Mouse (Mus musculus) stomach, embryonic 15.5 days (tissue): ENCODE measurements around the gene Hoxa10. TPM values are rescaled to one million over a fixed set of nuclear protein-coding genes. Genes with fewer than 3 reads are reported as not detected.

Experiments
- ATAC-seq: fragments of 200-750 bp; cut with Nextera tagmentation; 2 replicates; pipeline ENCODE4 v1.8.0; 2017; ENCODE audit warnings: low read depth, moderate number of reproducible peaks, moderate TSS enrichment; ENCODE audit not compliant: insufficient read depth, low FRiP score
- H3K27ac ChIP-seq: fragments of 300-500 bp; sonication (generic); 2 replicates; pipeline ENCODE4 v1.5.1; 2015; ENCODE audit warnings: mild to moderate bottlenecking, inconsistent platforms
- H3K27me3 ChIP-seq: fragments of 300-500 bp; sonication (generic); replicated peaks from 2 replicates; pipeline ENCODE4 v1.6.1; 2015; ENCODE audit warnings: inconsistent platforms
- H3K36me3 ChIP-seq: fragments of 300-500 bp; sonication (generic); 2 replicates; pipeline ENCODE4 v1.6.1; 2015; ENCODE audit warnings: inconsistent platforms
- H3K4me1 ChIP-seq: fragments of 300-500 bp; sonication (generic); 2 replicates; pipeline ENCODE4 v1.6.1; 2015; ENCODE audit warnings: inconsistent platforms
- H3K4me2 ChIP-seq: fragments of 300-500 bp; sonication (generic); 2 replicates; pipeline ENCODE4 v1.6.1; 2015; ENCODE audit warnings: mild to moderate bottlenecking, inconsistent platforms
- H3K4me3 ChIP-seq: fragments of 300-500 bp; sonication (generic); replicated peaks from 2 replicates; pipeline ENCODE4 v1.5.1; 2015; ENCODE audit warnings: inconsistent platforms
- H3K9ac ChIP-seq: fragments of 300-500 bp; sonication (generic); 2 replicates; pipeline ENCODE4 v1.6.1; 2015; ENCODE audit warnings: inconsistent platforms
- H3K9me3 ChIP-seq: fragments of 300-500 bp; sonication (generic); 2 replicates; pipeline ENCODE4 v1.6.1; 2016; ENCODE audit warnings: inconsistent platforms
- WGBS: fragments of 180-500 bp; shearing (Covaris S2); methylation state at CpG from one replicate; pipeline ENCODE4 v1.1.7; 2015; 5-methylcytosine and 5-hydroxymethylcytosine counted together
- polyA plus RNA-seq: library from polyadenylated mRNA; unstranded; fragments of >200 nt; fragmentation: Nextera tagmentation; extraction: Ambion mirVana; gene quantifications from 2 replicates; pipeline ENCODE4 v1.2.1, GENCODE M21; 2015

The Hoxa10 gene
- polyA plus RNA-seq, 1 experiment from 2014 or later = 2.7 TPM

DNA sequence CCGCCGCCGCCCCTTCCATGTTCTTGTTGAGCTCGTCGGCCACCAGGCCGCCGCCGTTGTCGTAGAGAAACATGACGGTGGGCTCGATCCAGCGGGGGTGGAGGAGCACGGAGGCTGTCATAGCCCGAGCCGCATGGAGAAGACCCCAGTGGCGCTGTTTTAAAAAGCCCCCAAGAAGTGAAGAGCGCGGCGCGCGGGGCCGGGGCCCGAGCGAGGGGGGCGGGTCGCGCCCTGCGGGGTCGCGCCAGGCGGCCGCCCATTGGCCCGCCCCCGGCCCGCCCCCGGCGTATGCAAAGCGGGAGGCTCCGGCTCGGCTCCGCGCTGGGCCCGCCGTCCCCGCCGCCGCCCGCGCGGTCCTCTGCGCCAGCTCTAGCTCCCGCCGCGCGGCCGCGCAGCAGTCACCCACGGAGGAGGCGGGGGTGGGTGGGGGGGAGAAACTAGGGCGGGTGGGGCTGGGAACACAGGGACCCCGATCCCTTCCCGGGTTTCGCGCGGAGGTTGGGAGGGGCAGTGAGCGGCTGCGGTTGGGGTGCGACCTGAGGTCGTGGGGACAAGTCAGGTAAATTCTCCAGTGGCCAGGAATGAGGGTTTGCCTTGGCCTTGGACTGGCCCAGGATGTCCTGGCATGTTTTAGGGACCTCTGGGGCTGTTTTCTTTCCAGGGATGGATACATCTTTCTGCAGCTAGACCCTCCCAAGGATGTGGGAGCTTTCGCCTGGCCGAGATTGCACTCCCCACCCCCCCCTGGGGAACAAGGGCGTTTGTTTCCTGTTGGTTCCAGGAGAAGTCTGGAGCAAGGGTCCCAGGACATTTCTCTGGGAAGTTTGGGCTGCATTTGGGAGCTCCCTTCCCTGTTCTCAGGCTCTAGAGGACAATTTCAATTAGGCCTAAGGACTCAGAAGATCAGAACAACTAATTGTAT, 20.3 kb upstream of the Hoxa10 start, which contains the start of gene Hoxa13:
Gene Hoxa13 (minus strand): TSS at position 227 of the 922 bp plus-strand sequence.
- peaks cover 84% of the 10 kb centered on the region for H3K27me3 ChIP-seq
- peak within 1 kb of the TSS; percentile 74 for H3K4me2 ChIP-seq
- H3K27ac ChIP-seq = no peak within 1 kb of the TSS
- WGBS = under 1% methylated on average over 36 of the region's 72 CpGs
- no peaks in the 10 kb centered on the region for H3K9me3 ChIP-seq
- H3K4me1 ChIP-seq = peaks cover 12% of the 10 kb centered on the region
- H3K9ac ChIP-seq = no peak within 1 kb of the TSS
- H3K4me3 ChIP-seq = peak within 1 kb of the TSS; percentile 40
- 0 out of 2 replicates have a peak, but pooled peaks have one; percentile 58 for ATAC-seq
- no peaks in the 10 kb centered on the region for H3K36me3 ChIP-seq

DNA sequence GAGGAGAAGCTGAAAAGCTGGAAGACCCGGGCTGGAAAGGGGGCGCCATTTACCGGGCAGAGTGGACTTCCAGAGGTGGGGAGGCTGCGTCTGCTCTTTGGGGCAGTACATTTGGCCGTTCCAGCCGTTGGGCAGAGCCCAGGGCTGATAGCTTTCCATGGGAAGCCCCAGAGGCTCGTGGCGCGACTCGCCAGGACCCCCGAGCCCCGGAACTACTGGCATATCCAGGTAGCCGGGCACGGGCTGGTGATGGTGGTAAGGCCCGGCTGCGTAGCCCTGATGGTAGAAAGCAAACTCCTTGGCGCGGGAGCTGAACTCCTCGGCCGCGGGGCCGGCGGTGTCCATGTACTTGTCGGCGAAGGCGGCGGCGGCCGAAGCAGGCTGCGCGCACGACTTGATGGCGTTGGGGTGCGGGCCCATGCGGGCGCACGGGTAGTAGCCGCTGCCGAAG, 19.2 kb upstream of the Hoxa10 start:
- no peak overlapping the region for H3K9ac ChIP-seq
- peak overlapping the region; percentile 40 for H3K4me3 ChIP-seq
- no peak for ATAC-seq
- H3K9me3 ChIP-seq = no peaks in the 10 kb centered on the region
- peak overlapping the region; percentile 74 for H3K4me2 ChIP-seq
- no peaks in the 10 kb centered on the region for H3K36me3 ChIP-seq
- peaks cover 81% of the 10 kb centered on the region for H3K27me3 ChIP-seq
- H3K4me1 ChIP-seq = peaks cover 12% of the 10 kb centered on the region
- H3K27ac ChIP-seq = no peak overlapping the region
- 1% methylated on average over 39 of the region's 39 CpGs for WGBS

DNA sequence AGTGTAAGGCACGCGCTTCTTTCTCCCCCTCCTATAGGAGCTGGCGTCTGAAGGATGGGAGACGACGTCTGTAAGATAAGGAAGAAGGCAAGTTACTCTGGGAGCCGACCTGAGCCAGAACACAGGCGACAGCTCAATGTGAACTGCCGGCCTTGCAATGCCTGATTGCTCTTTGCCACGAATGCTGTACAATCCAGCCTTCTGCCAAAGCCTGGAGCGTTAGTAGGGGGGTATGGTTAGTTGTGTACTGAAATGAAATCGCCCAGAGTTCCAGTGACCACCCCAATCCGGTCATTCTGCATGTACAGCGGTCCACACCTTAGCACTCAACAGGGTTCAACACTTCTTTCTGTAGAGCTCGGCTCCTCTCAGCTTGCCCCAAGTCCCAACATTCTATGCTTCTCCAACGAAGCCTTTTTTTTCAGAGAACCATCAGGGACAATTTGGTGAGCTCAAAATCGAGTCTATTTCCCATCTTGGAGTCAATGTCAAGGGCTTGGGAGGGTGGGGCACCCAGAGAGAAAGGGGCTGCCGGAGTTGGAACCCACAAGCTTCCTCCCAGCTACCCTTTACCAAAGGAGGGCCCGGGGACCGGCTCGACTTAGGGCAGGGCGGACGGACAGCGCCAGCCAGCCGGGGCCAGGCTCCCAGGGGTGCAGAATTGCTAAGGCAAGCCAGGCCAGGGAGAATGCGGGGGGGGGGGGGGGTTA, 18.6 kb upstream of the Hoxa10 start:
- Histone ChIP-seq H3K4me1 (peaks cover 12% of the 10 kb centered on the region), H3K4me3 (no peak overlapping the region), H3K36me3 (no peaks in the 10 kb centered on the region), H3K9ac (no peak overlapping the region), H3K27me3 (peaks cover 78% of the 10 kb centered on the region), H3K4me2 (no peak overlapping the region), H3K27ac (no peak overlapping the region), H3K9me3 (no peaks in the 10 kb centered on the region)
- under 1% methylated on average over 24 of the region's 25 CpGs for WGBS
- no peak for ATAC-seq

DNA sequence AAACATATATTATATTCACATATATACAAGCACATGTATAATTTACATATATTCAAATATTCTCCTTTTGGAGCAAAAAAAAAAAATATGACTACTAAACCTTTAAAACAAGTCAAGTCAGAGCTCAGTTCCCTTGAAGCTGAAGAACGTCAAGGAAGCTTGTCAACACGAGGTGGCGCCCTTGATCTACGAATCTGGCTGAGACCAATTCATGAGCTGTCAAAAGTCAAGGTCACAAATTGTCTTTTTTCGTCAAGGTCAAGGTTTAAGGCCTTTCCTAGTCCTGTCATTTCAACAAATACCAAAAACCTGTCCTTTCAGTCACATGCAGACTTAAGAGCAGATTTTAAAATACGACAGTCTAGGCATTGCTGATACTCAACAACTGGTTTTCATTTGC, 16.3 kb upstream of the Hoxa10 start:
- H3K4me2 ChIP-seq = no peak overlapping the region
- no peaks in the 10 kb centered on the region for H3K9me3 ChIP-seq
- no peaks in the 10 kb centered on the region for H3K36me3 ChIP-seq
- H3K4me3 ChIP-seq = no peak overlapping the region
- no peak for ATAC-seq
- H3K27me3 ChIP-seq = peaks cover 78% of the 10 kb centered on the region
- no peak overlapping the region for H3K9ac ChIP-seq
- H3K27ac ChIP-seq = no peak overlapping the region
- WGBS = 0% methylated on average over 6 of the region's 6 CpGs
- peaks cover 17% of the 10 kb centered on the region for H3K4me1 ChIP-seq

DNA sequence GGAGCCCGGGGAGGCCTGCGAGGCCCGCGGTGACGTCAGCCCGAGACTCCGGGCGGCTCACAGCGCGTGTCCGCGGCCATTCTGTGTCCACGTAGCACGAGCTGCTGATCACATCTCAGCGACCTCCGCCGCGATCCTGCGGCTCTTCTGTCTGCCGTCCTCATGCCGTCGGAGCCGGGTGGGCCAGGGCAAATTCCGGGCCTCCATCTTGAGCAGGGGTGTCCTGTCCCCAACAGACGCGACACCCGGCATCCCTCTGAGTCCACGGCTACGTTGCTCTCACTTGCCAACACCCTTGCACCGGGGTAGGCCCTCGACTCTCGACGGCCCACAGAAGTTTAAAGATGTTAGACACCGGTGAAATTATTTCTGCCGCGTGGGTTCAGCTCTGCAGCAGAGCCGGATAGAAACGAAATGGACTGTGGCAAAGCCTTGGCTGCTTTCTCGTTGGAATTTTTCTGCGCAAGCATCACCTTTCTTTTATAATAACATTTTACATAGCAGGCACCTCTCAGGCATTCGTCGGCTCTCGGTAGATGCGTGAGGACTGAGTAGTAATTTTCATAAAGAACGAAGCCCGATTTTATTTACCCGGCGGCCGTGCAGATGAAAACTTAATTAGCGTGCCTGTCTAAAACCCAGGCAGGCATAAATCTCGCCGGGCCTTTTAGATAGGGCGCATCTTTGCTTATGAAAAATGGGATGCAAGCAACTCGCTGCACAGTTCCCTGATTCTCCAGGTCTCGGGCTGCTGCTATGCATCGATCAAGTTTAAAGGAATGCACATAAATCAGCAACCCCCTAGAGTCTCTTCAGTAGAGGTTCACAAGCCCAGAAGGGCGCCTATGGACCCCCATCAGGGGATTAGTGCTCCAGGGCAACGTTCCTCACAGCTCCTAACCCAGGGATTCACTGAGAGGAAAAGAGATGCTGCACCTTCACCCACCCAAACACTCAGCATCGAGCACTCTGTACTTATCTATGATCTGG, 13.2 kb upstream of the Hoxa10 start:
- ATAC-seq = no peak
- H3K4me2 ChIP-seq = peak overlapping the region; percentile 11; the same call in 1 of the 2 replicates
- no peak overlapping the region for H3K9ac ChIP-seq
- peaks cover 82% of the 10 kb centered on the region for H3K27me3 ChIP-seq
- 1% methylated on average over 59 of the region's 59 CpGs for WGBS
- no peaks in the 10 kb centered on the region for H3K9me3 ChIP-seq
- no peaks in the 10 kb centered on the region for H3K36me3 ChIP-seq
- peaks cover 4% of the 10 kb centered on the region; the same call in 1 of the 2 replicates for H3K4me1 ChIP-seq
- H3K4me3 ChIP-seq = no peak overlapping the region
- H3K27ac ChIP-seq = no peak overlapping the region

DNA sequence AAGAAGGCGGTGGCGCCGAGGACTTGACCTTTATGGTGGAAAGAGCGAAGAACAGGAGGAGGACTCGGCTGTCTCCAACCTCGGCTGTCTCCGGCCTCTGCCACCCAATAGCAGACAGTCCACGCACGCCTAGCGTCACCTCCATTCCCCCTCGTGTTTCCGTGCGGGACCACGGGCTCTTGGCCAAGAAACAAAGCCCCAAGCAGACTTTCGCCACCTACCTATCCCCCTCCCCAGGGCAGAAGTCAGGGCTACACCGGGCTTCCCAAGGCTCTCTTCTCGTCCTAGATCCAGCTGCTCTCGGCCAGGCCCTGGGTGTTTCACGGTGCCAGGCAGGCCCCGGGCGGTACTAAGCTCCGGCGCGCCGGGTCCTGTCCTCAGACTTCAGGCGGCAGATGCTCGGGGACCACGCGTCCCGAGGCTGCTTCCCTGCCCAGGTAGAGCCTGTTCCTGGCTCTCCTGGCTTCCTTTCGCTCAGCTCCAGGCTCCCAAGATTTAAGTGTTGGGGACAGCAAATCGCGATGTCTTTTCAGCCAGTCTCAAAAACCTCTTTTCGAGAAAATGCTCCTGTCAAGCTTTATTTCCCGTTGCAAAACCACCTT, 12.2 kb upstream of the Hoxa10 start:
- Histone ChIP-seq H3K27me3 (peaks cover 82% of the 10 kb centered on the region), H3K27ac (no peak overlapping the region), H3K4me3 (no peak overlapping the region), H3K4me2 (no peak overlapping the region), H3K4me1 (peaks cover 4% of the 10 kb centered on the region; the same call in 1 of the 2 replicates), H3K9ac (no peak overlapping the region), H3K9me3 (no peaks in the 10 kb centered on the region), H3K36me3 (no peaks in the 10 kb centered on the region)
- 1% methylated on average over 35 of the region's 35 CpGs for WGBS
- ATAC-seq = no peak

DNA sequence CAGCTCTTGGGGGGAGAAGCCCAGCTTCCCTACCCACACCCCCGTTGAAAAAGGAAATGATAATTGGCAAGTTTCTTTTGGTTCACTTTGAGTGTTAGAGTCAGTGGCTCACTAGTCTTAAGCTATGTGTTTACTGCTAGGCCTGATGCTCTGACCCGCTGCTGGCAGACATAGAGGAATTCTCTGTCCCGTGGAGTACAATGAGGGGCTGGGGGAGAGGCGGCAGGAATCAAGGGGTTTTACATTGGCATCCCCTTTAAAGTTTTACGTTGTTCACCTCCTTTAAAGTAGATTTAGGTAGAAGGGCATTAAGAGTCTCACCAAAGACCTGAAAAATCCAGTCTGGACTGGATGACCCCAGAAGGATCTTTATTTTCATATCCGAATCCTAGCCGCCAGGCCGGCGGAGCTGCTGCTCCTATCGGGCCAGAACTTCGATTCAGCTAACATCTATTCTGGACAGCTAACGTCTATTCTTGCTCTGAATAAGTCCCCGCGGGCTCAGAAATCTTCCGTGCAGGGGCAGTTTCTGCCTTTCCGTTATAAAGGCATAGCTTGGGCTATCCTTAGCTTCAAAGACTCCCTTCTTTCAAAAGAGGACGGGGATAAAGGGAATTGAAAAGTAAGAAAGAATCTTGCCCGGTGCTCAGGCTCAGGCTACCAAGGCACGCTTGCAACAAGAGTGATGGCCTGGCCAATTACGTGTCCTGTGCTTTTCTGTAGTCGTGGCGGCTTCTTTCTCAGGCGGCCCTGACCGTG, 11.5 kb upstream of the Hoxa10 start:
- Histone ChIP-seq H3K27me3 (peaks cover 86% of the 10 kb centered on the region), H3K27ac (no peak overlapping the region), H3K36me3 (no peaks in the 10 kb centered on the region), H3K9ac (no peak overlapping the region), H3K4me1 (peaks cover 4% of the 10 kb centered on the region; the same call in 1 of the 2 replicates), H3K9me3 (no peaks in the 10 kb centered on the region), H3K4me2 (no peak overlapping the region), H3K4me3 (no peak overlapping the region)
- 5% methylated on average over 24 of the region's 24 CpGs for WGBS
- no peak for ATAC-seq

DNA sequence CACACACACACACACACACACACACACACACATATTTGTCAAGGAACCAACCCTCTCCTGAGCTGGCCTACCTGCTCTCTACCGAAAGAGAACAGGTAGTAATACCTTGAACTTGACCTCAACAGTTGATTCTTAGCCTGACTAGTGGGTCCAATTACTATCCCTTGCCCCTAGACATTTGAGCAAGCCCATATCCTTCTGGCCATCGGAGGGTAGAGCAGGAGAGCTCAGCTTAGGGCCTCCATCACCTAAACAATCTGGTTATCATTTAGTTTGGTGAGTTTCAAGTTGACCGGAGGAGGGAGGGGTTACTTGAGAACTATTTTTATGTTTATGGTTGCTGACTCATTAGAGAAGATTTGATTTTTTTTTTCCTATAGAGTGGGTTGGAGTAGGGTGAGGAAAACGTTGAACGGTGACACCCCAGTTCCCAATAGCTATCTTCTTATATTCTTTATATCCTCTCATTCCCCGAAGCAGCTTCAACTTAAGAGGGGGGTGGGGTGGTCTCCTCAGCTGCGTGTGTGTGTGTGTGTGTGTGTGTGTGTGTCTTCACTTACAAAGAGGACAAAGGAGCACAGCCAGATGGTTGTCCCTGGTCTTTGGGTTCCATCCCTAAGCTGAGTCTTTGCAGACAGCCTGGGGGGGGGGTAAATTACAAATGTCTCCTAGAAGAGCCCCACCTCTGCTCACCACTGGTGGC, 10.7 kb upstream of the Hoxa10 start:
- Histone ChIP-seq H3K27me3 (peaks cover 89% of the 10 kb centered on the region), H3K4me3 (no peak overlapping the region), H3K9me3 (no peaks in the 10 kb centered on the region), H3K4me2 (no peak overlapping the region), H3K36me3 (no peaks in the 10 kb centered on the region), H3K9ac (no peak overlapping the region), H3K4me1 (peaks cover 6% of the 10 kb centered on the region; the same call in 1 of the 2 replicates), H3K27ac (no peak overlapping the region)
- no peak for ATAC-seq
- 11% methylated on average over 7 of the region's 7 CpGs for WGBS

DNA sequence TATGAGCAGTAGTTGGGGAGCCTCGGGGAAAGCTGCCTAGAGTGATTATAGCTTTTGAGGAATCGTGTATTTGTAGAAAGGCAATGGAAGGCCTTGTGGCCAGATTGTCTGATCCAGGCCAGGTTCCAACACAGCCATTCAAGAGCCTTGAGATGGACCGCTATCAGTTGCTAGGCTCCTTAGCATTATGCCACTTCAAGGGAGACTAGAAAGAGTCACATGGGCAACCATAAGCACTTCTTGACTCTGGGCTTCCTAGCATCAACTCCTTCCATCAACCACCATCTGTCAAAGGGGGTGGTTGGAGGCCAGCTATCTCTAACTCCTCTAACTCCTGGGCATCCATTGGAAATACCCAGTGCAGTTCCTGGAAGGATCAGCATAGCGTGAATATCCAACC, 9.2 kb upstream of the Hoxa10 start:
- Histone ChIP-seq H3K27me3 (peaks cover 93% of the 10 kb centered on the region), H3K27ac (no peak overlapping the region), H3K4me3 (no peak overlapping the region), H3K9ac (no peak overlapping the region), H3K36me3 (no peaks in the 10 kb centered on the region), H3K9me3 (no peaks in the 10 kb centered on the region), H3K4me1 (peaks cover 16% of the 10 kb centered on the region), H3K4me2 (no peak overlapping the region)
- 6% methylated on average over 4 of the region's 4 CpGs for WGBS
- ATAC-seq = no peak

DNA sequence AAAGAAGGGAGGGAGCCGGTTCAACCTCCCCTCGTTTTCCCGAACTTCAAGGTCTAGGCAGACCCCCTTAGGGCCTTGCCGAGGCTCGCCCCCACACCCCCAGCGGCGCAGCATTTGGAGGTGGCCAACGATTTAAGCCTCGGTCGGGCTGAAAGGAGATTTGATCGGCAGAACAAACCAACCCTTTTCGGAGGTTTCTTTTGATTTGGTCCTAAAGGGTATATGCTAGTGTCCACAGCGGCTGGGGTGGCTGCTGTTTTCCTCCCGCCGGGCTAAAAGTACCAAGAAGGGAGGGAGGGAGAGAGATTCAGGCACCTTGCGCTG, 8.7 kb upstream of the Hoxa10 start:
- no peak overlapping the region for H3K4me2 ChIP-seq
- H3K4me3 ChIP-seq = no peak overlapping the region
- no peak overlapping the region for H3K9ac ChIP-seq
- no peaks in the 10 kb centered on the region for H3K9me3 ChIP-seq
- H3K36me3 ChIP-seq = no peaks in the 10 kb centered on the region
- H3K4me1 ChIP-seq = peaks cover 16% of the 10 kb centered on the region
- H3K27me3 ChIP-seq = peaks cover 96% of the 10 kb centered on the region
- no peak for ATAC-seq
- WGBS = 1% methylated on average over 16 of the region's 16 CpGs
- H3K27ac ChIP-seq = no peak overlapping the region
